Mouse (Mus musculus) lung, embryonic 15.5 days (tissue): ENCODE measurements at regions not wholly inside any gene's neighbourhood (a gene's known extent, or its start where the extent isn't known, plus 50 kb on each side); places are given as distances from the start of the nearest gene placed in this dataset.

Source experiments
- ATAC-seq: fragments of 200-750 bp; cut with Nextera tagmentation; 2 replicates; pipeline ENCODE4 v1.8.0; 2017; ENCODE audit warnings: moderate number of reproducible peaks, borderline replicate concordance; ENCODE audit not compliant: low FRiP score, low TSS enrichment; ENCODE audit errors: extremely low read depth
- H3K27ac ChIP-seq: fragments of 300-500 bp; sonication (generic); 2 replicates; pipeline ENCODE4 v1.5.1; 2015; ENCODE audit warnings: moderate library complexity, mild to moderate bottlenecking, inconsistent platforms
- H3K27me3 ChIP-seq: fragments of 300-500 bp; sonication (generic); 2 replicates; pipeline ENCODE4 v1.6.1; 2015; ENCODE audit warnings: inconsistent platforms
- H3K36me3 ChIP-seq: fragments of 300-500 bp; sonication (generic); 2 replicates; pipeline ENCODE4 v1.6.1; 2015; ENCODE audit warnings: inconsistent platforms
- H3K4me1 ChIP-seq: fragments of 300-500 bp; sonication (generic); 2 replicates; pipeline ENCODE4 v1.6.1; 2015; ENCODE audit warnings: inconsistent platforms
- H3K4me2 ChIP-seq: fragments of 300-500 bp; sonication (generic); 2 replicates; pipeline ENCODE4 v1.6.1; 2015; ENCODE audit warnings: inconsistent platforms, mild to moderate bottlenecking, moderate library complexity
- H3K4me3 ChIP-seq: fragments of 300-500 bp; sonication (generic); 2 replicates; pipeline ENCODE4 v1.5.1; 2015; ENCODE audit warnings: mild to moderate bottlenecking, inconsistent platforms
- H3K9ac ChIP-seq: fragments of 300-500 bp; sonication (generic); 2 replicates; pipeline ENCODE4 v1.6.1; 2015; ENCODE audit warnings: inconsistent platforms
- H3K9me3 ChIP-seq: fragments of 300-500 bp; sonication (generic); 2 replicates; pipeline ENCODE4 v1.6.1; 2016; ENCODE audit warnings: inconsistent platforms
- WGBS: fragments of 180-500 bp; shearing (Covaris S2); methylation state at CpG from one replicate; pipeline ENCODE4 v1.1.7; 2015; 5-methylcytosine and 5-hydroxymethylcytosine counted together

DNA sequence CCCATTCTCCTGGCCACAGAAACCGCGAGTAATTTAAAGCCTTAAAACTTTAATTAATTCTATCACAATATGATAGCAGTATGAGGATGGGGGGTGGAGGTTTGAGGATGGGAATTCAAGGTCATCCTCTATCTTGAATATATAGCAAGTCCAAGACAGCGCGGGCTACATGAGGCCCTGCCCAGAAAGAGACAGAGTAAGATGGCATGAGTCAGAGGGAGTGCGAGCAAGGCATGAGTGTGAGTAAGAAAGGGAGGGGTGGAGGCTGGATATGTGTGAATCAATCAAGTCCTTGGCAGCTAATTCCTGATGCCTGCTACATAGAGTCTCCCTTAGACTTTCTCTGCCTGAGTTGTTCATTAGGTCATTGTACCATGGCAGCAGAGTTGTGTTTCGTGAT is 186.5 kb upstream of the Palmd start:
- 78% methylated on average over 6 of the region's 6 CpGs for WGBS
- no peak for ATAC-seq
- H3K36me3 ChIP-seq, result no peaks in the 10 kb centered on the region
- no peak overlapping the region for H3K27ac ChIP-seq
- no peaks in the 10 kb centered on the region for H3K27me3 ChIP-seq
- H3K4me3 ChIP-seq, result no peak overlapping the region
- no peak overlapping the region for H3K9ac ChIP-seq
- no peaks in the 10 kb centered on the region for H3K4me1 ChIP-seq
- no peak overlapping the region for H3K4me2 ChIP-seq
- no peaks in the 10 kb centered on the region for H3K9me3 ChIP-seq

DNA sequence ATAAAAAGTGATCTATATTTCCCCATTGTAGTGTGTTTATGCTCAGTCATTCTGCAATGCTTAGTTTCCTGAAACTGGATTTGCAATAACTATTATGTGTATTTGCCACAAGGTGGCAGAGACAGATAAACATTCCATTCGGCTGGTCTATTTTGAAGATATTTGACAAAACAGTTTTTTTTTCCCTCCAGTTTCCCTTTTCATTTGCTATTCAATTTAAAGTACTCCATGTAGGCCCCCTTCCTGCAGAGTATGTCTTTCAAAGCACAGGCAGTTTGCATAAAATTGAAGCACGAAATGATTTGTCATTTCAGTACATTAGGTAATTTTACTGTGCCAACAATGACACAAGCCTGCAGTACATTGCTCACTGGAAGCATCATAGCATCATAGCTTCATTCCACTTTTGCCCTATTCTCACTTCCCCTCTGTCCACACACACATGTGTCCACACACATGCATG is 184.3 kb upstream of the Palmd start:
- H3K27ac ChIP-seq, result no peak overlapping the region
- no peak overlapping the region for H3K4me3 ChIP-seq
- no peaks in the 10 kb centered on the region for H3K27me3 ChIP-seq
- H3K36me3 ChIP-seq, result no peaks in the 10 kb centered on the region
- no peak for ATAC-seq
- H3K4me1 ChIP-seq, result no peaks in the 10 kb centered on the region
- 52% methylated on average over 2 of the region's 2 CpGs for WGBS
- no peak overlapping the region for H3K4me2 ChIP-seq
- no peak overlapping the region for H3K9ac ChIP-seq
- no peaks in the 10 kb centered on the region for H3K9me3 ChIP-seq

DNA sequence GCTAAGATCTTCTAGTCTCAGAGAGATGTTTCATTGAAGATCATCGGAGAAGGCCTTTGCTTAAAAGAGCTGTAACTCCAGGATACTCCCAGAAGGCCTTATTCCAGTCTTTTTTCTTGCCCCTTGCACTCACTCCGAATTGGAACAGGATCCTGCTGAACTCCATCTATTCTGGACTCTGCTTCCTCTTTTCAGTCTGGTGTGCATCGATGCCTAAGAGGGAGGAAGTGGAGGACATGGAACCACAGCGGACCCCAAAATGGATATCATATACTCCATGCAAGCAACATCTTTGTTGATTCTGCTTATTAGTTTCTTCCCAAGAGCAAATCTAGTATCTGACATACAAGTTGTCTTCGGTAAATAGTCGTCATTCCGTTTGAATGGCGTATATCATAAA is 183.6 kb upstream of the Palmd start:
- Histone ChIP-seq H3K27me3 (no peaks in the 10 kb centered on the region), H3K36me3 (no peaks in the 10 kb centered on the region), H3K4me3 (no peak overlapping the region), H3K4me1 (no peaks in the 10 kb centered on the region), H3K4me2 (no peak overlapping the region), H3K9me3 (no peaks in the 10 kb centered on the region), H3K9ac (no peak overlapping the region), H3K27ac (no peak overlapping the region)
- ATAC-seq, result no peak
- 83% methylated on average over 8 of the region's 8 CpGs for WGBS

DNA sequence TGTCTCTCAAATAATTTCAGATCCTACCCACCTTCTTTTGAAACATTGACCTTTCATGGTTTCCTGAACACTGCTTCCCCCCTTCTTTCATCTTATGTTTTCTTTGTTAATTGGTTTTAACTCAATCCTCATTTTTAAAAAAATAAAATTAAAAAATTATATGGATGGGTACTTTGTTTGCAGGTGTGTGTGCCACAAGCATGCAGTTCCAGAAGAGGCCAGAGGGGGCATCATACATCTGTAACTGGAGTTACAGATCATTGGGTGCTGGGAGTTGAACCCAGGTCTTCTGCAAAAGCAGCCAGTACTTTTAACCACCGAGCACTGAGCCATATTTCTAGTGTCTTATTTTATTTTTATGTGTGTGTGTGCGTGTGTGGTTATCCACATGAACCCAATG is 178.6 kb upstream of the Palmd start:
- WGBS, result 83% methylated on average over 2 of the region's 2 CpGs
- Histone ChIP-seq H3K4me2 (no peak overlapping the region), H3K27ac (no peak overlapping the region), H3K9ac (no peak overlapping the region), H3K4me3 (no peak overlapping the region), H3K9me3 (no peaks in the 10 kb centered on the region), H3K36me3 (no peaks in the 10 kb centered on the region), H3K4me1 (no peaks in the 10 kb centered on the region), H3K27me3 (no peaks in the 10 kb centered on the region)
- ATAC-seq, result no peak

DNA sequence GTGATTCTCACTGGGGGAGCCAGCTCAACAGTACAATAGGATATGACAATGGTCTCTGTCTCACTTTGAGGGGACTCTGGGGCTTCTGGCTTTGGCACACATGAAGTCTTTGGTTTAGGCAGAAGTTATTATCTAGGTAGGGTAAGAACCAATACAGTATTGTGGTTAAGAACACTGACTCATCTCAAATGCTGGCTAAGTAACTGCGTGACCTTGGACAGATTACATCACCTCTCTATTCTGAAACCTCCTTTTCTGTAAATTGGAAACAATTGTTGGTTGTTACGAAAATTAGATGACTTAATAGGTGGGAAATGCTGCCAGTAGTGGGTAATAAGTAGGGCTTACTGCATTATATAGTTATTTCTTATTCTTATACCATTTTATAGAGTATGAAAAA is 171.0 kb upstream of the Palmd start:
- no peak for ATAC-seq
- Histone ChIP-seq H3K4me2 (no peak overlapping the region), H3K36me3 (no peaks in the 10 kb centered on the region), H3K9me3 (no peaks in the 10 kb centered on the region), H3K27me3 (no peaks in the 10 kb centered on the region), H3K4me1 (no peaks in the 10 kb centered on the region), H3K27ac (no peak overlapping the region), H3K9ac (no peak overlapping the region), H3K4me3 (no peak overlapping the region)
- WGBS, result 77% methylated on average over 2 of the region's 2 CpGs

DNA sequence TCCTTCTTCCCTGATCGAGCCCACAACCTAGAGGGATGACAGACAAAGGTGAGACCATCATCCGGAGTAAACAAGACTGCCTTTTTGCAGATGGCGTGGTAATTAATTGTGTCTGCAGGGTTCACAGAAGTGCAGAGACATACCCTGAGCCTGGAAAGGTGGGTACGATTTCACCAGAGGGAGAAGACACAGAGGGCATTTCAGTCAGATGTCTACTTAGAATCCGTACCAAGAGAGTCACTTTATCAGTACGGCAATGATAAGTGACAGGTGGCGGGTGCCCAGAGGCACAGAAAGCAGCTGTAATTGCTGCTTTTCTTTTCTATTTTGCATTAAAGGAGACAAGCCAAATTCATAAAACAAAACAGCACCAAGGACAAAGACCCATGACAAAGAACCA is 169.9 kb upstream of the Palmd start:
- no peaks in the 10 kb centered on the region for H3K9me3 ChIP-seq
- H3K27me3 ChIP-seq, result no peaks in the 10 kb centered on the region
- no peak overlapping the region for H3K27ac ChIP-seq
- H3K36me3 ChIP-seq, result no peaks in the 10 kb centered on the region
- ATAC-seq, result no peak
- 65% methylated on average over 7 of the region's 7 CpGs for WGBS
- H3K4me1 ChIP-seq, result no peaks in the 10 kb centered on the region
- H3K9ac ChIP-seq, result no peak overlapping the region
- H3K4me3 ChIP-seq, result no peak overlapping the region
- no peak overlapping the region for H3K4me2 ChIP-seq

DNA sequence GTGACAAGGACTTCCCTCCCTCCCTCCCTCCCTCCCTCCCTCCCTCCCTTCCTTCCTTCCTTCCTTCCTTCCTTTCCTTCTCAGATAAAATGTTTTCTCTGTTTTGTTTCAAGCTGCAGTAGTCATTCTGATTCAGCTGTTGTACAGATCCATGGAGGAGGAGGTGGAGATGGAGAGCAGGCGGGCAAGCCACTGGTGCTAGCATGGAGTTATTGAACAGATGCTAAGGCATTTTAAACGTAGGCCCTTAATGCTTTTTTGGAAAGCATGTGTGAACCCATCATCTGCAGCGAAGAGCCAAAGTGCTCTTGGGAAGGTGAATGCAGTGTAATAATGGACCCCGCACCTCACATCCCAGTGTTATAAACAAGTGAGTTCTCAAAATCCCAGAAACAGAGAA is 164.1 kb upstream of the Palmd start:
- H3K27me3 ChIP-seq, result no peaks in the 10 kb centered on the region
- no peak overlapping the region for H3K4me3 ChIP-seq
- WGBS, result 85% methylated on average over 4 of the region's 4 CpGs
- H3K27ac ChIP-seq, result no peak overlapping the region
- H3K4me1 ChIP-seq, result no peaks in the 10 kb centered on the region
- no peak overlapping the region for H3K4me2 ChIP-seq
- no peak for ATAC-seq
- H3K9me3 ChIP-seq, result no peaks in the 10 kb centered on the region
- no peaks in the 10 kb centered on the region for H3K36me3 ChIP-seq
- H3K9ac ChIP-seq, result no peak overlapping the region

DNA sequence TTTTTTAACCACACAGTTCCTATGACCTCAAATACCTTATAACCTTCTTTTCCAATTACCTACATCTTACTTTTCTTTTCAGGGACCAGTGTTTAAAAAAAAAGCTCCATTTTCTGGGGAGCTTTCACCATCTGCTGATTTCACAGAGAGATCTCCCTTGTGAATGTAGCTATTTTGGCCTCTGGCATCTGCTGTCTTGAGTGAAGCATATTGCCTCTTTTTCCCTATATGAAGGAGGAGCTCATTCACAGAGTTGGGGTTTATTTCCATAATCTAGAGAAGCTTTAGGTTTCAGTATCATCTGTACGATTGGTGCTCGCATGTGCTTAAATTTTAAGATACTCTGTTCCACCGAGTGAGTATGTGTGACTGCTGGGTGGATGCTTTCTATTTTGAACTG is 153.4 kb upstream of the Palmd start:
- Histone ChIP-seq H3K4me1 (no peaks in the 10 kb centered on the region), H3K36me3 (no peaks in the 10 kb centered on the region), H3K9me3 (no peaks in the 10 kb centered on the region), H3K4me3 (no peak overlapping the region), H3K9ac (no peak overlapping the region), H3K27ac (no peak overlapping the region), H3K4me2 (no peak overlapping the region), H3K27me3 (no peaks in the 10 kb centered on the region)
- ATAC-seq, result no peak
- WGBS, result 89% methylated on average over 3 of the region's 3 CpGs

DNA sequence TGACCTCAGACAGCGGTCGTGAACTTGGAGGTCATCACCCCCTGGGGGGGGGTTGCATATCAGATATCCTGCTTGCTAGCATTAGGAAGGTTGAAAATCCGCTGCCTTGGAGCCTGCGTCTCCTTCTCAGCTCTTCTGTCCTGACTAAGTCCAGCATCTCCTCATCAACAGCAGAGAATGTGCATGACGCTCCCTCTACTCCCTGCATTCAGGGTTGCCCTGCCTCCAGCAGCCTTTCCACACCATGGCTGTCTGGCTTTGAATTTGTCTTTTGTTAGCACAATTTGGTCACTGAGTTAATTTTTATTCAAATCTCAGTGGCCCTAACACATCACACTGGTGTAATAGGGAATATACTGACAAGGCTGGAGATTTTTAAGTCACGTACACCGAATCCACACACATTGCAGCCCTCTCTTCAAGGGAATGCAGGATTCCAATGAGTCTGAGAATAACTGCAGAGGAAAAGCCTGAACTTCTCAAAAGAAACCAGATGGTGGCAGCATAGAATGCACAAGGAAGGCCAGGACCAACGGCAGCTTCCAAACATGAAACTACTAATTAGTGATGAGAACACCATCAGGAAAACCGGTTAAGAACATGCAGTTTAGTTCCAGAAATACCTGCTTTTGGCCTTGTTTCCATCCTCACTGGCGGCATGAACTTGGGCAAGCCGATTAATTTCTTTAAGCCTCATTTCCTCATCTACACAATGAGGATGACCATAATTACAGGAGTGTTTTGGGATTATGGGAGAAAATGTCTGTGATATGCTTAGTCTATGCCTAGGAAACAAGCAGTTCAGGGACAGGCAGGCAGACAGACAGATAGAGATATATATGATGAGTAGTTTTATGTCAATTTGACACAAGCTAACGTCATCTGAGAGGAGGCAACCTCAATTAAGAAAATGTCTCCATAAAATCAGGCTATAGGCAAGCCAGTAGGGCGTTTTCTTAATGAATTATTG is 151.6 kb upstream of the Palmd start:
- Histone ChIP-seq H3K27me3 (no peaks in the 10 kb centered on the region; the same call in 1 of the 2 replicates), H3K4me1 (no peaks in the 10 kb centered on the region), H3K9me3 (no peaks in the 10 kb centered on the region), H3K4me2 (no peak overlapping the region), H3K27ac (no peak overlapping the region), H3K36me3 (no peaks in the 10 kb centered on the region), H3K9ac (no peak overlapping the region), H3K4me3 (no peak overlapping the region)
- WGBS, result 62% methylated on average over 13 of the region's 13 CpGs
- 0 out of 2 replicates have a peak, but pooled peaks have one; percentile 42 for ATAC-seq

DNA sequence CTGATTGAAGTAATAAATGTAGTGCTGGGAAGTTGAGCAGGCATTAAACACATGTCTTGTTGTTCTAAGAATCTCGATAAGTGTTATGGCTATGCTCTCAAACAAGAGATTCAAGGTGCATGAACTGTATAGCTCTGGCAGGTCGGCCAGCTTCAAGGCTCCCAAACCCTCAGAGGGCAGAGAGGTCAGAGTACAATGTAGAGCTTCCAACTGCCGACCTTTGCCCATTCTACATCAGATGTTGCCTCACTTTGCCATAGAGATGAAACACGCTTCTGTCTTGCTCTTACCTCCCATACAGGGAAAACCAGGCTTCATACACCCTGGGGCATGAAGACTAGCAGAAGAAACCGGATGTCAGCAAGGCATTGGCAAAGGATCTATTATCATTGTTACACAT is 150.8 kb upstream of the Palmd start:
- no peaks in the 10 kb centered on the region for H3K4me1 ChIP-seq
- H3K4me2 ChIP-seq, result no peak overlapping the region
- no peaks in the 10 kb centered on the region for H3K9me3 ChIP-seq
- H3K27me3 ChIP-seq, result no peaks in the 10 kb centered on the region; the same call in 1 of the 2 replicates
- no peak overlapping the region for H3K9ac ChIP-seq
- H3K27ac ChIP-seq, result no peak overlapping the region
- H3K36me3 ChIP-seq, result no peaks in the 10 kb centered on the region
- WGBS, result 64% methylated on average over 5 of the region's 5 CpGs
- ATAC-seq, result no peak
- H3K4me3 ChIP-seq, result no peak overlapping the region

DNA sequence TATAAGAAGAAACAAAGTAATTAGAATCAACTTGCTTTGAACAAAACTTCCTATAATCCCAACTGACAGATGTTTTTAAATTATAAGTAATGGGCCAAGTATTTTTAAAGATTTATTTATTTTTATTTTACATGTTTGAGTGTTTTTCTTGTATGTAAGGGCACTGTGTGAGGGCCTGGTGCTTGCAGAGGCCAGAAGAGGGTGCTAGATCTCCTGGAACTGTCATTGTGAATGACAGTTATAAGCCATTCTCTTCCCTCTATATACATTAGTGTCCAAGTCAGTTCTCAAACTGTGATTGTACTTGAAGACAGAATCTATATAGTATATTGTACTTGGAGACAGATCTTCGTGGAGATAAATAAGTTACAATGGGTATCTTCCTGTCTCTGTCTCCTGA is 149.1 kb upstream of the Palmd start:
- Histone ChIP-seq H3K4me2 (no peak overlapping the region), H3K27ac (no peak overlapping the region), H3K9ac (no peak overlapping the region), H3K36me3 (no peaks in the 10 kb centered on the region), H3K27me3 (no peaks in the 10 kb centered on the region; the same call in 1 of the 2 replicates), H3K9me3 (no peaks in the 10 kb centered on the region), H3K4me3 (no peak overlapping the region), H3K4me1 (no peaks in the 10 kb centered on the region)
- 40% methylated on average over 1 of the region's 1 CpGs for WGBS
- ATAC-seq, result no peak

DNA sequence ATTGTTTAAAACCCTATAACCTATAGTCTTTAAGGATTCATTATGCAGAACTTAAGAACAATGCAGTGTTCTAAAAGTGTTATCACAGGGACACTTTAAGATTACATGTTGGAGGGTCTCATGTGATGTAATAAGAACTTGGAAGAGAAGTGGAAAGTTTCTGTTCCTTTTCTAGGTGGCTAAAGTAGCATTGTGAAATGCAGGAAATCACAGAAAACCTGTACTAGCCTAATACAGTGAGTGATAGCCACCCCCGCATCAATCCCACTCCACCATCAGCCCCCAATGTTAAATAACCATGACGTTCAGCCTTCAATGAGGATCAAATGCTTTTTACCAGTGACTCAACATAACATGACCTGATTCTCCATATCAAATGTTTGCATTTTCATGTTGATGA is 147.4 kb upstream of the Palmd start:
- Histone ChIP-seq H3K9ac (no peak overlapping the region), H3K36me3 (no peaks in the 10 kb centered on the region), H3K9me3 (no peaks in the 10 kb centered on the region), H3K27ac (no peak overlapping the region), H3K4me1 (no peaks in the 10 kb centered on the region), H3K4me2 (no peak overlapping the region), H3K27me3 (no peaks in the 10 kb centered on the region; the same call in 1 of the 2 replicates), H3K4me3 (no peak overlapping the region)
- WGBS, result 84% methylated on average over 2 of the region's 2 CpGs
- ATAC-seq, result no peak
